Mouse (Mus musculus) forebrain, embryonic 15.5 days (tissue): ENCODE results near the gene Polr2b. TPM values are rescaled to one million over a fixed set of nuclear protein-coding genes. Genes with fewer than 3 reads are reported as not detected.

Experiments used
- ATAC-seq: fragments of 200-750 bp; cut with Nextera tagmentation; replicated peaks from 2 replicates; pipeline ENCODE4 v1.8.0; 2017; ENCODE audit warnings: mild to moderate bottlenecking, moderate TSS enrichment, moderate library complexity
- H3K27ac ChIP-seq: fragments of 300-500 bp; sonication (generic); replicated peaks from 2 replicates; pipeline ENCODE4 v1.5.1; 2015; ENCODE audit warnings: mild to moderate bottlenecking, inconsistent platforms
- H3K27me3 ChIP-seq: fragments of 300-500 bp; sonication (generic); 2 replicates; pipeline ENCODE4 v1.6.1; 2015; ENCODE audit warnings: inconsistent platforms
- H3K36me3 ChIP-seq: fragments of 300-500 bp; sonication (generic); 2 replicates; pipeline ENCODE4 v1.6.1; 2015; ENCODE audit warnings: mild to moderate bottlenecking, inconsistent platforms
- H3K4me1 ChIP-seq: fragments of 300-500 bp; sonication (generic); 2 replicates; pipeline ENCODE4 v1.6.1; 2015; ENCODE audit warnings: inconsistent platforms
- H3K4me2 ChIP-seq: fragments of 300-500 bp; sonication (generic); replicated peaks from 2 replicates; pipeline ENCODE4 v1.6.1; 2015; ENCODE audit warnings: mild to moderate bottlenecking, inconsistent platforms
- H3K4me3 ChIP-seq: fragments of 300-500 bp; sonication (generic); 2 replicates; pipeline ENCODE4 v1.5.1; 2015; ENCODE audit warnings: mild to moderate bottlenecking, inconsistent platforms
- H3K9ac ChIP-seq: fragments of 300-500 bp; sonication (generic); replicated peaks from 2 replicates; pipeline ENCODE4 v1.6.1; 2015; ENCODE audit warnings: mild to moderate bottlenecking, inconsistent platforms
- H3K9me3 ChIP-seq: fragments of 300-500 bp; sonication (generic); 2 replicates; pipeline ENCODE4 v1.6.1; 2016; ENCODE audit warnings: inconsistent platforms
- WGBS: fragments of 180-500 bp; shearing (Covaris S2); methylation state at CpG from one replicate; pipeline ENCODE4 v1.1.7; 2015; ENCODE audit warnings: mixed read lengths; 5-methylcytosine and 5-hydroxymethylcytosine counted together
- polyA plus RNA-seq: library from polyadenylated mRNA; unstranded; fragments of >200 nt; fragmentation: Nextera tagmentation; extraction: Ambion mirVana; gene quantifications from 2 replicates; pipeline ENCODE4 v1.2.1, GENCODE M21; 2015

Gene Polr2b
- polyA plus RNA-seq, 1 experiment from 2014 or later, result 78.5 TPM

DNA sequence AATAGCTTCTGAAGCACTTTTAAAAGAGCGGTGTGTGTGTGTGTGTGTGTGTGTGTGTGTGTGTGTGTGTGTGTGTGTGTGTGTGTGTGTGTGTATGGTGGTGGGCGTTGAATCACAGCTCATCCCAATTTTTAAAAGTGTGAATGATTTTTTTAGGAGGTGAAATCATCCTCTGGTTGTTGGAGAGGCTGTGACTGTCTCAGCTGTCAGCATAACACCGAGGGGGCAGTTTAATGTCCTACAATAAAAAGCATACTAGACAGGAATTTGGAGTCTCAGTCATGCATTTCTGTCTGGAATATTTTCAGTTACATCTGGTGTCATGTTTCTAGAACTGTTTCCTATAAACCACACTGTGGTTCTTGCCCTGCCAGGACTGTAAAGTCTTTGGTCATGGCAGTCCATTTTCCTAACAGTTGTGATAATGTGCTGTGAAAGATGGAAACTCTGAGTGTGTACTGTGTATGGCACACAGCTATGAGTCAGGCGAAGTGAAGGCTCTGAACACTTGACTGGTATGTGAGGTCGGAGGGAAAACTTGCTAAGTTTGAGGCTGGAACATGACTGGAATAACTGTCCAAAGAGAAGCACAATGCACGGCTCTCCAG is 8.5 kb upstream of the Polr2b start:
- H3K27ac ChIP-seq, result no peak overlapping the region
- no peak overlapping the region for H3K9ac ChIP-seq
- H3K4me2 ChIP-seq, result no peak overlapping the region
- peaks cover 56% of the 10 kb centered on the region for H3K36me3 ChIP-seq
- H3K4me1 ChIP-seq, result no peaks in the 10 kb centered on the region
- ATAC-seq, result no peak
- 94% methylated on average over 6 of the region's 6 CpGs for WGBS
- no peaks in the 10 kb centered on the region for H3K9me3 ChIP-seq
- H3K27me3 ChIP-seq, result no peaks in the 10 kb centered on the region
- no peak overlapping the region for H3K4me3 ChIP-seq

DNA sequence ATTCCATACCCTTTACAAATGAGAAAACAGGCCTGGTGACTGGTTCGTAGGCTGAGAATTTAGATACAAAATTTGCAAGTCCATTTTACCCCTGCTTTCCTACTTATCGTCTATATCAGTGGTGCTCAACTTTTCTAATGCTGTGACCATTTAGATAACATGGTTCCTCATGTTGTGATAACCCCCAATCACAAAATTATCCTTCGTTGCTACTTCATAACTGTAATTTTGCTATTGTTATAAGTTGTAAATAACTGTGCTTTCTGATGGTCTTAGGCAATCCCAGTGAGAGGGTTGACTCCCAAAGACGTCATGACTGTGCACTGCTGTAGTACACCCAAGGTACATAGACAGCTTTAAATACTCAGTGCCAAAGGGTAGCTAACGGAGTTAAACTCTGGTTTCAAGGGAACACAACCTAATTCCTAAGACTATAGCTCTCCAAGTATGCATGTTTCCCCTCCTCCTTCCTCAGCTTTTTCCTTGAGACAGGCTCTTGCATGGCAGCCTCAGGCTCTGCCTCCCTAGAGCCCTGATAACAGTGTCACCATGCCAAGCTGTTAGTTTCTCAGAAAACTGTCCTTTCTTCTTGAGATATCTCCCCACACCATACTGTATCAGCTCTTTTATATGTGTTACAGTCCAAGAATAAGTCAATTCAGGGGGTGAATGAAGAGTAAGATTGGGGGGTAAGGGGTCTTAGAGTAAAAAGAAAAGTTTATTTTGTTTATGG is 2.0 kb upstream of the Polr2b start:
- Histone ChIP-seq H3K27ac (no peak overlapping the region), H3K9me3 (no peaks in the 10 kb centered on the region), H3K36me3 (peaks cover 25% of the 10 kb centered on the region), H3K4me1 (peaks cover 35% of the 10 kb centered on the region), H3K9ac (peak overlapping the region; percentile 85), H3K4me3 (peak overlapping the region; percentile 73), H3K4me2 (peak overlapping the region; percentile 97), H3K27me3 (no peaks in the 10 kb centered on the region)
- WGBS, result 86% methylated on average over 5 of the region's 5 CpGs
- ATAC-seq, result no peak

DNA sequence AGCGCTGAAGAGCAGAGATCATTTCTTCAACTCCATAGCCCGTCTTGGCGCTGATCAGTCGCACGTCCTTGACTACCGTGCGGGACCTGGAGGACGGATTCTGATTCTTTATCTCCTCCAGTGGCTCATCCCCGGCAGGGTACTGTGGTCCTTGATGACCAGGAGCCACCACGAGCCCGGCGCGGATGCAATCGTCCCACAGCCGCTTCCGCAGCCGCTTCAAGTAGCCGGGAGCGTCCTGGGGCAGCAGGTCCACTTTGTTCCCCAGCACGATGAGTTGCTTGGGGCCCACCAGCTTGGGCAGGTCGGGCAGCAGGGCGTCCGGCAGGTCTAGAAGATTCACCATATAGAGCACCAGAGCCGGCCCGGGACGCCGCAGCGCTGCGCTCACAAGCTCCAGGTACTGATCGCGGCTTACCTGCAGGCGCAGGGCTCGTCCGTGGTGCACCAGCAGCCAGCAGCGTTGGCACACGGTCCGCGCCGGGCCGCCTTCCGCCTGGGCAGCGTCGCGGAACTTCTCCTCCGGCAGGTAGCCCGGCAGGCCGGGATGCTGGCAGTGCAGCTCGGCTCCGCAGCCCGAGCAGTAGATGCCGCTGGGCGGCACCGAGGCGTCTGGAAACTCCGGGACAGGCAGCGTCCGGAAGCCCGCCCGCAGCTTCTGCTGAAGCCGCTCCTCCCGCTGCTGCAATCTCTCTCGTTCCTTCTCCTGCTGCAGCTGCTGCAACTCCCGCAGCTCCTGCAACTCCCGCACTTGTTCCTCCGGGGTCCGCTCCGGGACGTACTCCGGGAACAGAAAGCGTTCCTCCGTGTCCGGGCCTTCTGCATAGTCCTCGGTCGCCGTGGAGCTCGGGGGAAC is 668 bp upstream of the Polr2b start:
- WGBS, result under 1% methylated on average over 76 of the region's 76 CpGs
- H3K9ac ChIP-seq, result peak overlapping the region; percentile 85
- peaks cover 32% of the 10 kb centered on the region for H3K36me3 ChIP-seq
- no peaks in the 10 kb centered on the region for H3K27me3 ChIP-seq
- peak overlapping the region; percentile 73 for H3K4me3 ChIP-seq
- peak; percentile 41 for ATAC-seq
- peak overlapping the region; percentile 97 for H3K4me2 ChIP-seq
- H3K4me1 ChIP-seq, result peaks cover 35% of the 10 kb centered on the region
- H3K27ac ChIP-seq, result peak overlapping the region; percentile 96
- H3K9me3 ChIP-seq, result no peaks in the 10 kb centered on the region

GRCm38 (mm10) chr5:77314206-77314605 is 4.3 kb downstream of the Polr2b start:
- Histone ChIP-seq H3K9ac (no peak overlapping the region), H3K27ac (no peak overlapping the region), H3K9me3 (no peaks in the 10 kb centered on the region), H3K4me1 (peaks cover 15% of the 10 kb centered on the region), H3K4me2 (no peak overlapping the region), H3K4me3 (no peak overlapping the region), H3K36me3 (peaks cover 49% of the 10 kb centered on the region), H3K27me3 (no peaks in the 10 kb centered on the region)
- WGBS, result 94% methylated on average over 4 of the region's 4 CpGs
- no peak for ATAC-seq

DNA sequence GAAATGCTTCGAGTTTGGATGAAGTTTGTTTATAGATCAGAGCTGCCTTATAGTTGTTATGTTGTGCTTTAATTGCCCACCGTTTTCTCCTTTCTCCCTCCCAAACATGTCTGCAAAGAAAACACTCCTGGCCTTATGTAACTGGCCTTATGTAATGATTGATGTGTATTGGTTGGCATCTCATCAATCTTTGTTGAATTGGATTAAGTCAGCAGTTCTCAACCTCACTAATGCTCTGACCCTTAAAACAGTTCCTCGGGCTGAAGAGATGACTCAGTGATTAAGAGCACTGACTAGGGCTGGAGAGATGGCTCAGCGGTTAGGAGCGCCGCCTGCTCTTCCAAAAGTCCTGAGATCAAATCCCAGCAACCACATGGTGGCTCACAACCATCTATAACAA is 5.0 kb downstream of the Polr2b start:
- Histone ChIP-seq H3K4me1 (peaks cover 15% of the 10 kb centered on the region), H3K4me2 (no peak overlapping the region), H3K9me3 (no peaks in the 10 kb centered on the region), H3K4me3 (no peak overlapping the region), H3K27me3 (no peaks in the 10 kb centered on the region), H3K9ac (no peak overlapping the region), H3K36me3 (peaks cover 53% of the 10 kb centered on the region), H3K27ac (no peak overlapping the region)
- ATAC-seq, result no peak
- 96% methylated on average over 6 of the region's 6 CpGs for WGBS

DNA sequence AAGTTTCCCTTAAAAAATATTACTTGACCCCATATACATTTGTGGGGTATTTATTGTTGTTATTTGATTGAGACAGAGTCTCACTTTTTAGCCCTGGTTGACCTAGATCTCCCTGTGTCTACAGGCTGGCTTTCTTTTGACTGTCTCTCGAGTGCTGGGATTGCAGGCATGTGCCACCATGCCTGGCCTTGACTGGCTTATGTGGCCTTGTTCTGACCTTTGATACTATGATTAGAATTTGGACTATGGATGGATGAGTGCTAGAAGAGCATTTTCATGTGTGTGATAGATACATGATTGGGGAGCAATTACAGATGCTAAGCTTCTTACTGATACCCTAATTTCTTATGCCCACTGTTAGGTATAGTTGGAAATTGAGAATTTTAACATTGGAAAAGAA is 15.0 kb downstream of the Polr2b start:
- no peaks in the 10 kb centered on the region for H3K9me3 ChIP-seq
- H3K9ac ChIP-seq, result no peak overlapping the region
- no peak overlapping the region for H3K4me3 ChIP-seq
- ATAC-seq, result no peak
- H3K4me2 ChIP-seq, result no peak overlapping the region
- no peaks in the 10 kb centered on the region for H3K27me3 ChIP-seq
- no peaks in the 10 kb centered on the region for H3K4me1 ChIP-seq
- no peak overlapping the region for H3K27ac ChIP-seq
- 80% methylated on average over 1 of the region's 1 CpGs for WGBS
- peaks cover 87% of the 10 kb centered on the region for H3K36me3 ChIP-seq

- Histone ChIP-seq H3K9ac (no peak overlapping the region), H3K4me1 (no peaks in the 10 kb centered on the region), H3K36me3 (peaks cover 84% of the 10 kb centered on the region), H3K4me3 (no peak overlapping the region), H3K4me2 (no peak overlapping the region), H3K27me3 (no peaks in the 10 kb centered on the region), H3K9me3 (no peaks in the 10 kb centered on the region), H3K27ac (no peak overlapping the region)
- 74% methylated on average over 5 of the region's 5 CpGs for WGBS
- ATAC-seq, result no peak
Measured at GRCm38 (mm10) chr5:77330154-77330553, 20.2 kb downstream of the Polr2b start.

- Histone ChIP-seq H3K27ac (no peak overlapping the region), H3K27me3 (no peaks in the 10 kb centered on the region), H3K36me3 (peaks cover 92% of the 10 kb centered on the region), H3K4me3 (no peak overlapping the region), H3K4me1 (no peaks in the 10 kb centered on the region), H3K4me2 (no peak overlapping the region), H3K9ac (no peak overlapping the region), H3K9me3 (no peaks in the 10 kb centered on the region)
- WGBS, result 93% methylated on average over 4 of the region's 4 CpGs
- no peak for ATAC-seq
Measured at GRCm38 (mm10) chr5:77340033-77340432, 30.1 kb downstream of the Polr2b start.

- no peak for ATAC-seq
- Histone ChIP-seq H3K9me3 (no peaks in the 10 kb centered on the region), H3K36me3 (peaks cover 54% of the 10 kb centered on the region), H3K4me1 (no peaks in the 10 kb centered on the region), H3K4me3 (no peak overlapping the region), H3K4me2 (no peak overlapping the region), H3K27ac (no peak overlapping the region), H3K9ac (no peak overlapping the region), H3K27me3 (no peaks in the 10 kb centered on the region)
- 98% methylated on average over 8 of the region's 8 CpGs for WGBS
Measured at GRCm38 (mm10) chr5:77348901-77349300, 39.0 kb downstream of the Polr2b start.

GRCm38 (mm10) chr5:77349971-77350658 is 40.2 kb downstream of the Polr2b start:
- no peaks in the 10 kb centered on the region for H3K27me3 ChIP-seq
- H3K27ac ChIP-seq, result no peak overlapping the region
- H3K4me2 ChIP-seq, result no peak overlapping the region
- H3K9ac ChIP-seq, result no peak overlapping the region
- WGBS, result 93% methylated on average over 15 of the region's 15 CpGs
- ATAC-seq, result no peak
- peaks cover 46% of the 10 kb centered on the region for H3K36me3 ChIP-seq
- H3K4me1 ChIP-seq, result peaks cover 3% of the 10 kb centered on the region; the same call in 1 of the 2 replicates
- H3K9me3 ChIP-seq, result no peaks in the 10 kb centered on the region
- no peak overlapping the region for H3K4me3 ChIP-seq

- WGBS, result 60% methylated on average over 9 of the region's 9 CpGs
- H3K9ac ChIP-seq, result no peak overlapping the region
- H3K36me3 ChIP-seq, result peaks cover 32% of the 10 kb centered on the region
- no peak overlapping the region for H3K27ac ChIP-seq
- no peak for ATAC-seq
- no peaks in the 10 kb centered on the region for H3K27me3 ChIP-seq
- H3K4me2 ChIP-seq, result no peak overlapping the region
- H3K4me3 ChIP-seq, result no peak overlapping the region
- peaks cover 3% of the 10 kb centered on the region; the same call in 1 of the 2 replicates for H3K4me1 ChIP-seq
- H3K9me3 ChIP-seq, result no peaks in the 10 kb centered on the region
Measured at GRCm38 (mm10) chr5:77351691-77352090, 41.7 kb downstream of the Polr2b start.
